Mouse (Mus musculus): Measurements from ENCODE around the gene Fubp3. TPM values are rescaled to one million over a fixed set of nuclear protein-coding genes. Genes with fewer than 3 reads are reported as not detected.
A peak's percentile ranks its signal among the peaks of the same experiment; 100 is the strongest.
"Not testable (repeated sequence)": the region's sequence is repeated elsewhere in the genome, so short reads cannot be mapped to it uniquely, and the experiment has no call there.

Fubp3 gene
- polyA plus RNA-seq (2012; rRNA removed), result 20.1 and 34.8 TPM in 2 replicates

- DNase-seq (ENCODE audit: low read depth, low spot score), result peak; percentile 71
- 2% methylated on average over 50 of the region's 51 CpGs for WGBS
These were observed at the start of gene Fubp3 for GRCm38 (mm10) chr2:31572051-31572914. TSS of gene Fubp3 (plus strand) at chr2:31572651.

GRCm38 (mm10) chr2:31524641-31525040 is 47.8 kb upstream of the Fubp3 start:
- no peak for DNase-seq (ENCODE audit: low read depth, low spot score)
- 67% methylated on average over 5 of the region's 5 CpGs for WGBS

GRCm38 (mm10) chr2:31525778-31526177 is 46.7 kb upstream of the Fubp3 start:
- no peak for DNase-seq (ENCODE audit: low read depth, low spot score)
- WGBS, result 52% methylated on average over 10 of the region's 10 CpGs

- WGBS, result 52% methylated on average over 5 of the region's 5 CpGs
- DNase-seq (ENCODE audit: low read depth, low spot score), result no peak
These were observed 42.2 kb upstream of the Fubp3 start for GRCm38 (mm10) chr2:31530201-31530600.

- no peak for DNase-seq (ENCODE audit: low read depth, low spot score)
- 41% methylated on average over 5 of the region's 5 CpGs for WGBS
These were observed 35.4 kb upstream of the Fubp3 start for GRCm38 (mm10) chr2:31537054-31537453.

- WGBS, result 65% methylated on average over 5 of the region's 5 CpGs
- DNase-seq (ENCODE audit: low read depth, low spot score), result no peak
These were observed 33.7 kb upstream of the Fubp3 start for GRCm38 (mm10) chr2:31538745-31539144.

GRCm38 (mm10) chr2:31541581-31541980 is 30.9 kb upstream of the Fubp3 start:
- DNase-seq (ENCODE audit: low read depth, low spot score), result no peak
- WGBS, result 36% methylated on average over 5 of the region's 5 CpGs

GRCm38 (mm10) chr2:31547726-31548125 is 24.7 kb upstream of the Fubp3 start:
- 76% methylated on average over 11 of the region's 11 CpGs for WGBS
- DNase-seq (ENCODE audit: low read depth, low spot score), result no peak

GRCm38 (mm10) chr2:31550503-31550902 is 21.9 kb upstream of the Fubp3 start:
- WGBS, result 85% methylated on average over 3 of the region's 3 CpGs
- DNase-seq (ENCODE audit: low read depth, low spot score), result no peak

GRCm38 (mm10) chr2:31551351-31551750 is 21.1 kb upstream of the Fubp3 start:
- 72% methylated on average over 2 of the region's 3 CpGs for WGBS
- DNase-seq (ENCODE audit: low read depth, low spot score), result not testable (repeated sequence)

- no peak for DNase-seq (ENCODE audit: low read depth, low spot score)
- WGBS, result 84% methylated on average over 10 of the region's 10 CpGs
These were observed 20.5 kb upstream of the Fubp3 start for GRCm38 (mm10) chr2:31551971-31552370.

GRCm38 (mm10) chr2:31554619-31555018 is 17.8 kb upstream of the Fubp3 start:
- DNase-seq (ENCODE audit: low read depth, low spot score), result no peak
- WGBS, result 86% methylated on average over 5 of the region's 5 CpGs

- no peak for DNase-seq (ENCODE audit: low read depth, low spot score)
These were observed 624 bp downstream of the Fubp3 start for GRCm38 (mm10) chr2:31572915-31573635.

GRCm38 (mm10) chr2:31581617-31582016 is 9.2 kb downstream of the Fubp3 start:
- DNase-seq (ENCODE audit: low read depth, low spot score), result no peak
- WGBS, result 75% methylated on average over 2 of the region's 2 CpGs

More at GRCm38 (mm10) chr2:31572915-31573635, 624 bp downstream of the Fubp3 start:
- WGBS, result 2% methylated on average over 40 of the region's 41 CpGs

- WGBS, result 91% methylated on average over 9 of the region's 9 CpGs
- no peak for DNase-seq (ENCODE audit: low read depth, low spot score)
These were observed 19.5 kb downstream of the Fubp3 start for GRCm38 (mm10) chr2:31591799-31592484.

- WGBS, result 88% methylated on average over 1 of the region's 1 CpGs
- DNase-seq (ENCODE audit: low read depth, low spot score), result no peak
These were observed 35.1 kb downstream of the Fubp3 start for GRCm38 (mm10) chr2:31607555-31607954.

GRCm38 (mm10) chr2:31609859-31610261 is 37.4 kb downstream of the Fubp3 start:
- no peak for DNase-seq (ENCODE audit: low read depth, low spot score)
- 56% methylated on average over 7 of the region's 7 CpGs for WGBS

GRCm38 (mm10) chr2:31610922-31611321 is 38.5 kb downstream of the Fubp3 start:
- 88% methylated on average over 4 of the region's 4 CpGs for WGBS
- no peak for DNase-seq (ENCODE audit: low read depth, low spot score)

GRCm38 (mm10) chr2:31611400-31611799 is 38.9 kb downstream of the Fubp3 start:
- WGBS, result 87% methylated on average over 8 of the region's 8 CpGs
- no peak for DNase-seq (ENCODE audit: low read depth, low spot score)

- no peak for DNase-seq (ENCODE audit: low read depth, low spot score)
- WGBS, result 66% methylated on average over 6 of the region's 6 CpGs
These were observed 40.2 kb downstream of the Fubp3 start for GRCm38 (mm10) chr2:31612627-31613026.

All from large intestine, adult 2 months (tissue).